Mouse (Mus musculus): Measurements from ENCODE around the gene Smad3.

GRCm38 (mm10) chr9:63610231-63610630, 147.6 kb downstream of the Smad3 start:
- TF ChIP-seq CTCF (IDR thresholded peaks at IDR 0.05; ENCODE audit: low read depth) (peak; percentile 46), EP300 (optimal IDR thresholded peaks at IDR 0.05) (no peak)

All from stomach, postnatal 0 days (tissue).